Mouse (Mus musculus): Measurements from ENCODE around the gene Gimap1.

The Gimap1 gene

GRCm38 (mm10) chr6:48738961-48739779 lies at the start of gene Gimap1:
Gene Gimap1, plus strand, starts transcription at chr6:48739054.
- no peak for DNase-seq (ENCODE audit: low spot score)

GRCm38 (mm10) chr6:48689320-48689719 lies 49.5 kb upstream of the Gimap1 start:
- DNase-seq (ENCODE audit: low spot score), result no peak

GRCm38 (mm10) chr6:48692962-48693361 lies 45.9 kb upstream of the Gimap1 start:
- no peak for DNase-seq (ENCODE audit: low spot score)

DNA sequence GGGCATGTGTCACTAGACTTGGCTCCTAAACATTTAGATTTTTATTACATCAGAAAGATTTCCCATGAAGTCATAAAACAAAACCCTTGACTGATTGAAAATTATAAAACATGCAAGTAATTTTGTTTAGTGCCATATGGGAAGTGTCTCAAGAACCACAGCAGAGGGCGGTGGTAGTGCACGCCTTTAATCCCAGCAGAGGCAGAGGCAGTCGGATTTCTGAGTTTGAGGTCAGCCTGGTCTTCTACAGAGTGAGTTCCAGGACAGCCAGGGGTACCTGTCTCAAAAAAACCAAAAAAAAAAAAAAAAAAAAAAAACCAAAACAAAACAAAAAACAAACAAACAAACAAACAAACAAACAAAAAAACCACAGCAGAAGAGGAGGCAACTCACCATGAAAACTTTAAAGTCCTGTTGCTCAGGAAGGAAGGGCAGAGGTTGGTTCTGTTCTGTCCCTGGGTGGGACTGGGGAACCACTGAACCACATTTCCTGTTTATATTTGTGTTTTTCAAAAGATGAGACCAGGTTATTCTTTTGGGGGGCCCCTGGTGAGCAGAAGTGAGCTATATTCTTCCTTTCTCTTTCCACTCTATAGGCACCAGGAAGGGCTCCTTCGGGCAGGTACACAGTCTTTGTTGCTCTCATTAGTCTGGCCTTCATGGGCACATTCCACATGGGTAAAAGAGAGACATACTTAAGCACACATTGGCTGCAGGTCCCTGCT lies 41.9 kb upstream of the Gimap1 start:
- no peak for DNase-seq (ENCODE audit: low spot score)

DNA sequence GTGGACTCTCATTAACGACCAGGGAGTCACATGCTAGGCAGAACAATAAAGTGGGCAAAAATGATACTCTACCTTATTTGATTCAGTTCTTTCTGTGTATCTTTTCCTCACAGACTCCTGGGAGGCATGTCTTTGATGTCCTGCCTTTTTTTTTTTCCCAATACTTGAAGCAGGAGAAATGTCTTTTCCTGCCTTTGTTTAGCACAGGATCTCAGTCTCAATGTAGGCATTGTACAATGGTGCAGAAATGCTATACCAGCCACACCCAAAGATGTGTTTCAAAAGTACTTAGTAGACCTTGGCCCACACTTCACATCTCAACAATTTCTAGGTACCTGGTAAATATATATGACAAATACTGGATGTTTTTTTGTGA lies 41.3 kb upstream of the Gimap1 start:
- no peak for DNase-seq (ENCODE audit: low spot score)

DNA sequence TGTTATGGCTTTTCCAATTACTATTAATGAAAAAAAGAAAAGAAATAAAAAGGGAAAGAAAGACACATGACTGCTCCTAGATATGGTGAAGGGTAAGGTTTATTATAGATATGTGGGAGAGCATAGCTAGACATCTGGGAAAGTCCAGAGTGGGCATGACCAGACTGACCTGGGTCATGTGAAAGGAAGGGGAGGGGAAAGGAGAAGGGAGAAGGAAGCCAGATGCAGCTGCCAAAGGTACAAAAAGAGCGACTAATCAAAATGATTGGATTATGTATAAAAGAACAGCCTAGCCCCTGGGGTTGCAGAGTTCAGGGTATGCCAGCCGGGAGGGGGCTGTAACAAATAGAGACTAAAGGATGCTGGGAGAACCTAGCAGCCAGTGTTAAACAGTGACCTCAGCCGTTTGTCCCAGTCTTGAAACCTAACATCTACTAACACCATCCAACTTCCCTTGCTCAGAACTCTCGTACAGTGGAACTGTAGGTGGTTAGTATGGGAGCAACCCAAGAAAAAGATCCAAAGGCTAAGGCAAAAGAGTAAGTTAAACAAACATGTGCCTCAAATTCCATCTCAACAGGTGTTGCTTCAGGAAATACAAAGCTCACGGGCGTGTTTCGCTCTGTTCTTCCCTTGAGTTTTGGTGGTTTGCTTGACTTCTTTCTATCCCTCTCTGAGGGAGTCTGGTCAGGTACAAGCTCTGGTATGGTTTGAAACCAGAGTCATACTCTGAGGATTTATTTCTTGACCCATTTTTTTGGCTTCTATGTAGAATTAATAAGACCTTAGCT lies 40.6 kb upstream of the Gimap1 start:
- DNase-seq (ENCODE audit: low spot score), result no peak

- no peak for DNase-seq (ENCODE audit: low spot score)
Observed at GRCm38 (mm10) chr6:48698888-48699287, 40.0 kb upstream of the Gimap1 start.

GRCm38 (mm10) chr6:48700251-48701075 lies 38.4 kb upstream of the Gimap1 start:
- peak; percentile 38 for DNase-seq (ENCODE audit: low spot score)

GRCm38 (mm10) chr6:48702146-48702545 lies 36.7 kb upstream of the Gimap1 start:
- no peak for DNase-seq (ENCODE audit: low spot score)

DNA sequence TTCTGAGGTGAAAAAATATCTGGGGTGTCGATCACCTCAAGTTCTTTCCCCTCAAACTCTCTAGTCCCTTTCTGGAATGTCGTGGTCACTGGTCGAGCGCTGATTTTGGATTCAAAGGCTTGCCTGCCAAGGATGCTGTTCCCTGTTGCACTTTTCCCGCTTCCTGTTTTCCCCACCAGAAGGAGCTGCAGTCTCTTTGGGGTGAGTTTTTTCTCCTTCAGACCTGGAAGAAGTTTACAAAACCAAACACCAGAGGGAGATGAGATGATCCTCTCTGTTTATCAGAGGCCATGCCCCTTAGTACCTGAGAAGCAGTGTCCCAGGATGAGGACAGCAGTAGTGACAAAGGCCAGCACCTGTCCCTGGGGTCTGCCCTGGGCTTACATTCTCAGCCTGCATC lies 36.3 kb upstream of the Gimap1 start:
- DNase-seq (ENCODE audit: low spot score), result no peak

DNA sequence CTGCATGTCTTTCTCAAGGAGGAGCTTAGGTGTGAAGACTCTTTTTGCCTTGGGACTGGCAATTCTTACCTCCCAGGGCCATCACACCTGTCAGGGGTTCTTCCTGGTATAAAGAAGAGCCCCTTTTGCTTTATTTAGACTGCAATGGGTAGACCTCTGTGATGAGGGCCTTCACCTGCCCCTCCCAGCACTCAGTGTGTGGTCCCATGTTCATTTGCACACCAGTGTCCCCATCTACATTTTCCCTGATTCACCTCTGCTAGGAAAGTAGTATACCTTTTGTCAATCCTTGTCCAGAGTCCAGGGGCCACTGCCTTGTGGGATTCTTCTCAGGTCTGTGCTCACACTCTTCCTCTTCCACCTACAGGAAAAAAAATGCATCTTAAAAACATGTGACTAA lies 34.7 kb upstream of the Gimap1 start:
- DNase-seq (ENCODE audit: low spot score), result no peak

DNA sequence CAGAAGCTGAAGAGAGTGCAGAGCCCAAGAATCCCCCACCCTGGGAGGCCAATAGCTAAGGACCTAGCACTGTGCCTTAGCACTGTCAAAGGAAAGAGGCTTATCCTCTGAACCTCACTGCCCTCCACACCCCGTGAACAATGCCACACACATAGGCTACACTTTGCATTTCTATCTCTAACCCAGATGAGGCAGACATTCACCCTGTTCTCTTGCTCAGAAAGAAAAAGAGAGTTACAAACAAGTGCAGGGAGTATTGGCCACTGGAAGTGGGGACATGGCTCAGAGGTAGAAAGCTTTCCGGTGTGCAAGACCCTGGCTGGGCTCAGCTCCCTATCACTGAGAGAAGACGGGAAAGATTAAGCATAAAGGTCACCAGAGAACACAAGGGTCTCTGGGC lies 32.7 kb upstream of the Gimap1 start:
- DNase-seq (ENCODE audit: low spot score), result no peak

GRCm38 (mm10) chr6:48718455-48718854 lies 20.4 kb upstream of the Gimap1 start, which contains the start of the genes Gm28053 and Gimap7:
Gene Gm28053, plus strand, starts transcription at chr6:48718607.
Gene Gimap7, plus strand, starts transcription at chr6:48718621.
- no peak for DNase-seq (ENCODE audit: low spot score)

DNA sequence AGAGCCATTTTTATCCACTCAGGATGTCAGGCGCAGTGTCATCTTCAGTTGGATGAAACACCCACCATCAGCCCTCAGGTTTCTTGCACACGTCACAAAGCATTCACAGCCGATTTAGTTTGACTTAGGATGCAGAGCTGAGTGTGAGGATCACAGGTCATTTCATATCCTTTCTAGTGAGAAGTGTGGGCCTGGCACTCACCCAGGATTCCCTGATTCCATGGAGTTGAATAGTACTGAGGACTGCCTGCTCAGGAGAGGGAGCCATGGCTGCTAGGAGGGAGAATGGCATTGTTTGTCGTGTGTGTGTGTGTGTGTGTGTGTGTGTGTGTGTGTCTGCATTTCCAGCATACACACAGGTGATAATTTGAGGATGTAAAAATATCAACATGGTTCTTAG lies 18.5 kb upstream of the Gimap1 start:
- DNase-seq (ENCODE audit: low spot score), result no peak

DNA sequence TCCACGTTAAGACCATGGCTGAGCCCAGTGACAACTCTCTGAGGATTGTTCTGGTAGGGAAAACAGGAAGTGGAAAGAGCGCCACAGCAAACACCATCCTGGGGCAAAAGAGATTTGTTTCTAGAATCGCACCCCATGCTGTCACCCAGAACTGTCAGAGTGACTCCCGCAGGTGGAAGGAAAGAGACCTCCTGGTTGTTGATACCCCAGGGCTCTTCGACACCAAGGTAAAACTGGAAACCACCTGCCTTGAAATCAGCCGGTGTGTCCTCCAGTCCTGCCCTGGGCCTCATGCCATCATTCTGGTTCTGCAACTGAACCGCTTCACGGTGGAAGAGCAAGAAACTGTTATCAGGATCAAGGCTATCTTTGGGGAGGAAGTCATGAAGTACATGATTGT lies 15.4 kb upstream of the Gimap1 start:
- DNase-seq (ENCODE audit: low spot score), result no peak

- DNase-seq (ENCODE audit: low spot score), result no peak
Observed at GRCm38 (mm10) chr6:48725476-48725875, 13.4 kb upstream of the Gimap1 start.

DNA sequence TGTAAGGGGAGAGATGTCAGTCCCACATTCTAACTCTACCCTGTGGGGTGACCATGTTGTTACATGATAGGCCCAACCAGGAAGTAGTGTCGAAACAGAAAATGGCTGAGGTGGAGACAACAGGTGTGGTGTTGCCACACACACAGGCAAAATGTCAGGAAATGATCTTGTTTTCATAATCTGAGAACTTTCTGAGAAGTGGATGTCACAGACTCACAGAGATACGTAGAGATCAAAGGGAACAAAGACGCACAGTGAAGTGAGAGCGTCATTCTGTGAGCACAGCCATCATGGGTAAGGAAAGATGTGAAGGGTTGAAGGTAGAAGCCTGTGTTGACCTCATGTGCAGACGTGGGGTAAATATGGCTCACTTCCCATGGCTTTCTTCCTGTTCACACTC lies 11.1 kb upstream of the Gimap1 start:
- no peak for DNase-seq (ENCODE audit: low spot score)

DNA sequence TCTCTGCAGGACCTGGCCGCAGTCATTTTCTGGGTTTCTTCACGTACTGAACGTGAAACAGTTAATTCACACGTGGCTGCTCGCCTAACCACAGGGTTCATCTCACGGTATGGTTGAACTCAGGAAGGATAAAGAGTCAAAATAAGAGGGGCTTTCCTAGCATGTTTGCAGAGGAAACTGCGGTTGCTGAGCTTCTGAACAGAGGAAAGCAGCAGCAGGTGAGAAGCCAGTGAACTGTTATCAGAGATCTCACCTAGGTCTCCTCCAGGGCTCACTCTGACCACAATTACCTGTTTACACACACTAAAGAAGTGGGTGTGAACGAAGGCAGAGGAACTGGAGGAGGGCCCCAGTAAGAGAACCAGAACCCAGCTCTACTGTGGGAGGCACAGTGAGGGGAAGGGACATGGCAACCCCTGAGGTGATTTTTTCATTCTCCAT lies 6.0 kb upstream of the Gimap1 start:
- DNase-seq (ENCODE audit: low spot score), result no peak

GRCm38 (mm10) chr6:48733660-48734059 lies 5.2 kb upstream of the Gimap1 start:
- no peak for DNase-seq (ENCODE audit: low spot score)

- DNase-seq (ENCODE audit: low spot score), result no peak
Observed at GRCm38 (mm10) chr6:48737053-48737452, 1.8 kb upstream of the Gimap1 start.

DNA sequence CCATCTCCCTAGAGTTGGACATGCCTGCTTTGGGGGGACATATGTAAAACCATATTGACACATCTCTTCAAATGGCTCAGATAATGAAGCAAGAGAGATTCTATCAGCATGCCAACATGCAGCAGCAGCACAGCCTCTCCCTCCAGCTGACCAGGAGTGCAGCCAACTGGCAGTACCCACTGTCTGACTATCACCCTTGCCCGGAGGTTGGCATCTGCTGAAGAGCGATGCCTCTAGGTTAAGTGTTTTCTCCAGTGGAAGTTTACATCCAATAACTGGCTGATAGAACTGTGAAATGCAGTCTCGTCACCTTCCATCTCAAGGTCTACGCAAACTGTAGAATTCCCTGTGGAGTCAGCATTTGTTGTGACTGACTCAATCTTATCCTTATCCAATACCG lies 1.2 kb upstream of the Gimap1 start:
- DNase-seq (ENCODE audit: low spot score), result no peak

DNA sequence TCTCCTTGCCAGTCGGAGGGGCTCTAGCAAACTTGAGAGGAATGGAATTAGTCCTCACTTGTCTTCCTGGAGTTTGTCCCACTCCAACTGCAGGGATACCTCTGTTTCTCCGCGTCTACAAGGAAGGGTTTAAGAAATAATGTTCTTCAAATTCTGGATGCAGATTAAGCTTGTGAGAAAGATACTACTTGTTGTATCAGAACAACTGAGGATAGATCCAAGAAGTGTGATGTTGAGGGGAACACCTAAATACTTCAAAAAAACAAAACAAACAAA lies 864 bp downstream of the Gimap1 start:
- DNase-seq (ENCODE audit: low spot score), result no peak

Data from embryo, embryonic 10 days (tissue).